Comparison of ENCODE assay signal across 8 mouse cellular contexts in genomic region chr10:79780664-79781015, GRCm38 (mm10). TPM values are rescaled to one million over a fixed set of nuclear protein-coding genes. Genes with fewer than 3 reads are reported as not detected.
A peak's percentile ranks its signal among the peaks of the same experiment; 100 is the strongest.
DNase-seq lines count a peak whose midpoint lies in the region; ATAC-seq and TF ChIP-seq lines count a peak whose summit lies in the region.

No protein-coding gene starts in this region.

- H3K4me2 ChIP-seq in liver, embryonic 16.5 days (ENCODE audit: low read depth, low read length): peak overlapping the region; percentile 77

- H3K4me3 ChIP-seq in lung, adult 2 months (replicated peaks; ENCODE audit: extremely low read depth, low read depth, low read length): peak overlapping the region; percentile 66
- peak overlapping the region; percentile 53 for H3K4me3 ChIP-seq in liver, embryonic 16.5 days (ENCODE audit: low read depth, low read length)

- peaks cover 39% of the 10 kb centered on the region for H3K27me3 ChIP-seq in liver, embryonic 16.5 days (ENCODE audit: control insufficient read depth, insufficient read depth, low read depth, low read length)

- DNase-seq in lung, adult 2 months: no peak
- no peak for DNase-seq in lung, adult 18-20 months
- peak; percentile 79 for DNase-seq in c-Kit-positive CD71-negative TER-119-negative erythroid progenitor cells, embryonic 14.5 days (ENCODE audit: low read depth)
- peak; percentile 46 for DNase-seq in heart, postnatal 4 days
- peak; percentile 49 for DNase-seq in retina, postnatal 7 days (ENCODE audit: low read depth, low spot score)
- DNase-seq in frontal cortex, postnatal 14 days (ENCODE audit: low spot score in 2 of 2): no peak
- no peak for DNase-seq in urinary bladder, postnatal 4 days (ENCODE audit: low spot score in 2 of 2)

- no peaks in the 10 kb centered on the region for H3K36me3 ChIP-seq in liver, embryonic 16.5 days (ENCODE audit: control insufficient read depth, insufficient read depth)

- TF ChIP-seq CTCF in lung, adult 2 months (IDR thresholded peaks at IDR 0.05; ENCODE audit: insufficient read depth, low read length): no peak

- no peaks in the 10 kb centered on the region for H3K9me3 ChIP-seq in liver, embryonic 16.5 days (replicated peaks; ENCODE audit: control insufficient read depth, low read length)

- peak overlapping the region; percentile 22; the same call in 1 of the 2 replicates for H3K9ac ChIP-seq in liver, embryonic 16.5 days (ENCODE audit: low read depth, low read length)

- peak; percentile 45; the same call in 1 of the 2 replicates for TF ChIP-seq POLR2A in lung, adult 2 months (IDR thresholded peaks at IDR 0.05; ENCODE audit: borderline replicate concordance, extremely low read depth, low read depth, low read length)

- 1% methylated on average over 13 of the region's 13 CpGs for WGBS in lung, adult 2 months
- 0% methylated on average over 13 of the region's 13 CpGs for WGBS in liver, embryonic 16.5 days (ENCODE audit: insufficient replicate concordance)

- peaks cover 9% of the 10 kb centered on the region for H3K4me1 ChIP-seq in lung, adult 2 months (ENCODE audit: control insufficient read depth, insufficient read depth, low read length)
- peaks cover 23% of the 10 kb centered on the region for H3K4me1 ChIP-seq in liver, embryonic 16.5 days (ENCODE audit: control insufficient read depth, low read depth, low read length)

- no peak; the same call in 1 of the 2 replicates for ATAC-seq in liver, embryonic 16.5 days (ENCODE audit: low read depth)

- H3K27ac ChIP-seq in liver, embryonic 16.5 days (ENCODE audit: low read length): peak overlapping the region; percentile 35; the same call in 1 of the 2 replicates

RNA-seq across cellular contexts. Expression of gene Fstl3, which starts 3.6 kb away (rescaled TPM):
- polyA plus RNA-seq in lung, adult 2 months (2012; rRNA removed): 65.8 and 72.7 TPM in 2 replicates
- 10 to 100 TPM; 10.3 TPM for total RNA-seq in heart, postnatal 4 days (2021)
- polyA plus RNA-seq in liver, embryonic 16.5 days (2015; fragmentation: Nextera tagmentation; extraction: Ambion mirVana): 1.0 TPM in 2 replicates

RNA-seq across cellular contexts. Expression of gene Prss57, which starts 10.1 kb away (rescaled TPM):
- 0.20 TPM in 1 of 2 replicates, not detected in the other for polyA plus RNA-seq in lung, adult 2 months (2012; rRNA removed)
- total RNA-seq in heart, postnatal 4 days (2021): not detected
- 6.3 and 7.1 TPM in 2 replicates for polyA plus RNA-seq in liver, embryonic 16.5 days (2015; fragmentation: Nextera tagmentation; extraction: Ambion mirVana)

RNA-seq across cellular contexts. Expression of gene Palm, which starts 12.7 kb away (rescaled TPM):
- 34.2 and 38.5 TPM in 2 replicates for polyA plus RNA-seq in lung, adult 2 months (2012; rRNA removed)
- total RNA-seq in heart, postnatal 4 days (2021): 10 to 100 TPM; 78.5 to 88.6 TPM
- polyA plus RNA-seq in liver, embryonic 16.5 days (2015; fragmentation: Nextera tagmentation; extraction: Ambion mirVana): 7.9 and 8.0 TPM in 2 replicates

RNA-seq across cellular contexts. Expression of gene Rnf126, which starts 13.9 kb away (rescaled TPM):
- 103 and 134 TPM in 2 replicates for polyA plus RNA-seq in lung, adult 2 months (2012; rRNA removed)
- 10 to 100 TPM; 40.3 to 45.9 TPM for total RNA-seq in heart, postnatal 4 days (2021)
- 17.4 and 26.2 TPM in 2 replicates for polyA plus RNA-seq in liver, embryonic 16.5 days (2015; fragmentation: Nextera tagmentation; extraction: Ambion mirVana)

RNA-seq across cellular contexts. Expression of gene Fgf22, which starts 25.8 kb away (rescaled TPM):
- polyA plus RNA-seq in lung, adult 2 months (2012; rRNA removed): 0.10 and 1.0 TPM in 2 replicates
- total RNA-seq in heart, postnatal 4 days (2021): not detected
- not detected in 2 replicates for polyA plus RNA-seq in liver, embryonic 16.5 days (2015; fragmentation: Nextera tagmentation; extraction: Ambion mirVana)

Comparison
In these comparisons a context has a peak if more than half of its experiments do, and no peak if none do; other contexts are left out.
1. DNase-seq: peak in c-Kit-positive CD71-negative TER-119-negative erythroid progenitor cells, embryonic 14.5 days (single experiment), heart, postnatal 4 days (single experiment) and retina, postnatal 7 days (single experiment); none in lung, adult 2 months (single experiment), lung, adult 18-20 months (0 of 2), frontal cortex, postnatal 14 days (0 of 2) and urinary bladder, postnatal 4 days (0 of 2).
2. RNA of gene Fstl3, which starts 3.6 kb away (polyA plus RNA-seq): 65.8 to 72.7 TPM in lung, adult 2 months; 1.0 TPM in liver, embryonic 16.5 days; every median in the first group is over 10 times any median in the second.